Mouse (Mus musculus): Measurements from ENCODE around the gene Flrt3.

The Flrt3 gene

GRCm38 (mm10) chr2:140621730-140622337, 49.4 kb downstream of the Flrt3 start:
- ATAC-seq (ENCODE audit: low TSS enrichment), result no peak

- no peak for ATAC-seq (ENCODE audit: low TSS enrichment)
Measured at GRCm38 (mm10) chr2:140615451-140615850, 55.8 kb downstream of the Flrt3 start.

Measured in frontal cortex, adult (tissue).